Mouse (Mus musculus) midbrain, embryonic 10.5 days (tissue): ENCODE data around the gene 4933417A18Rik. TPM values are rescaled to one million over a fixed set of nuclear protein-coding genes. Genes with fewer than 3 reads are reported as not detected.
A peak's percentile ranks its signal among the peaks of the same experiment; 100 is the strongest.

Source experiments
- DNase-seq: peaks from one replicate; pipeline ENCODE4 v3.0.0-alpha.2; 2017; ENCODE audit warnings: low spot score
- H3K27ac ChIP-seq: fragments of 300-500 bp; sonication (generic); replicated peaks from 2 replicates; pipeline ENCODE4 v1.5.1; 2016; ENCODE audit warnings: mild to moderate bottlenecking
- H3K27me3 ChIP-seq: fragments of 300-500 bp; sonication (generic); 2 replicates; pipeline ENCODE4 v1.6.1; 2016; ENCODE audit warnings: low read depth, mild to moderate bottlenecking; ENCODE audit not compliant: poor library complexity, severe bottlenecking
- H3K36me3 ChIP-seq: fragments of 300-500 bp; sonication (generic); 2 replicates; pipeline ENCODE4 v1.6.1; 2016; ENCODE audit warnings: mild to moderate bottlenecking, moderate library complexity
- H3K4me1 ChIP-seq: fragments of 300-500 bp; sonication (generic); 2 replicates; pipeline ENCODE4 v1.6.1; 2016
- H3K4me3 ChIP-seq: fragments of 300-500 bp; sonication (generic); 2 replicates; pipeline ENCODE4 v1.5.1; 2016; ENCODE audit warnings: mild to moderate bottlenecking, moderate library complexity
- H3K9me3 ChIP-seq: fragments of 300-500 bp; sonication (generic); replicated peaks from 2 replicates; pipeline ENCODE4 v1.6.1; 2016; ENCODE audit warnings: mild to moderate bottlenecking
- WGBS: fragments of 180-500 bp; shearing (Covaris S2); methylation state at CpG from one replicate; pipeline ENCODE4 v1.1.7; 2016; 5-methylcytosine and 5-hydroxymethylcytosine counted together
- polyA plus RNA-seq: library from polyadenylated mRNA; unstranded; fragments of >200 nt; fragmentation: Nextera tagmentation; extraction: Ambion mirVana; gene quantifications from 2 replicates; pipeline ENCODE4 v1.2.1, GENCODE M21; 2016

Gene 4933417A18Rik
- polyA plus RNA-seq, 1 experiment from 2014 or later = not detected

DNA sequence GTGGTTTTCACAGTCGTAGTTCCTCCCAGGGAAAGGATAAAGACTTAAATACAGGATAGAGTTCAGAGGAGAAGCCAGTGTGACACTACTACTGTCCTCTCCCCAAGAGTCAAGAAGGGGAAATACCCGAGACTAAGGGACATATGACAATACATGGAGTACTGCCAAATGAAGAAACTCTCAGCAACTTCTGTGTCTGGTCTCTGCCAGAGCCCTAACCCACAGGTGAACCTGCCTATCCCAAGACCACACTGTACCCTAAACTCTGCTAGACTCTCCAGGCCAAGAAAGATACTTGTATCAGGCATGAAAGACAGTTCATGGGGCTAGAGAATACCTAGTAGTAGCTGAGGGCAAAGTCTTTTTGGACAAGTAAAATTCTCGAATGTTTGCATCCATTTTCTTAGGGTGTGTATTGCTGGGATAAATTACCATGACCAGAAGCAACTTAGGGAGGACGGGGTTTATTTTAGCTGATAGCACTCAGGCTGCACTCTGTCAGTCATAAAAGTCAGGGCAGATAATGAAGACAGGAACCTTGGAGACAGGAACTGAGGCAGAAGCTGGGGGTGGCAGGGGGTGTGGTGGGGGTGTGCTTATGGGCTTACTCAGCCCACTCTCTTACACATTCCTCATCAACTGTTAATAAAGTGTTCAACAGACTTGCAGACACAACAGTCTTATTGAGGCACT lies 67.5 kb downstream of the 4933417A18Rik start:
- no peak for DNase-seq
- no peak overlapping the region for H3K27ac ChIP-seq
- 88% methylated on average over 4 of the region's 4 CpGs for WGBS
- peaks cover 38% of the 10 kb centered on the region for H3K36me3 ChIP-seq
- H3K9me3 ChIP-seq = no peaks in the 10 kb centered on the region
- no peaks in the 10 kb centered on the region for H3K27me3 ChIP-seq
- no peak overlapping the region for H3K4me3 ChIP-seq
- H3K4me1 ChIP-seq = peaks cover 26% of the 10 kb centered on the region

DNA sequence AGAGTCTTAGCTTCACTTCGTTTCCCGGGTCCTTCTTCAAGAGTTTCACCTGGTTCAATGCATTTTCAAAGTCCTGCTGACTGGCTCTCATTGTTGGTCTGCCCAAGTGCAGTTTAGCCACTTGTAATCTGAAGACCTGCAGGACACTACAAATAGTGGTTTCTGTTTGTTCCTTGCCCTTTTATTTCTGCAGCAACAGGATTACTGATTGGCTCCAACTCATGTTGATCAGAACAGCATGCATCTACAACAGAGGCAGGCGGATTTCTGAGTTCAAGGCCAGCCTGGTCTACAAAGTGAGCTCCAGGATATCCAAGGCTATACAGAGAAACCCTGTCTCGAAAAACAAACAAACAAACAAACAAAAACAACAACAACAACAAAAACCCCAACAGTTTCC lies 68.9 kb downstream of the 4933417A18Rik start:
- peak; percentile 12 for DNase-seq
- Histone ChIP-seq H3K4me1 (peaks cover 26% of the 10 kb centered on the region), H3K27me3 (no peaks in the 10 kb centered on the region), H3K4me3 (peak overlapping the region; percentile 69), H3K9me3 (0 out of 2 replicates have a peak, but pooled peaks cover under 1% of the 10 kb centered on the region), H3K36me3 (peaks cover 24% of the 10 kb centered on the region), H3K27ac (peak overlapping the region; percentile 92)
- WGBS = 81% methylated on average over 4 of the region's 4 CpGs

DNA sequence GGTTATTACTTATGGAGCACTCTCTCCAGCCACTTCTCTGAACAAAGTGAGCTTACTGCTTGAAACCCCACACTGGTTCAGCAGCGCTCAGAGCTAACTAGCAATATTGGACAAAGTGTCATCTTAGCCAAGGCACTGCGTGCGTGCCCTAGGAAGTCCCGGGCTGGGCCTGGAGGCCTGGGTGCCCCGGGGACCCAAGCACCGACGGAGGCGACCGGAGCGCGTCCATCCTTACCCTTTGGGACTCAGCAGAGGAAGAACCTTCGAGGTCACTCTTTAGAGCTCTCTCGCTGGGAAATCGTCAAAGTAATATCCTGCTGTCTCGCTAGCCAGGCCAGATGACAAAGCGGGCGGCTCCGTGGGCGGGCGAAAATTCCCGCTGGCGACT lies 69.4 kb downstream of the 4933417A18Rik start:
- Histone ChIP-seq H3K4me1 (peaks cover 26% of the 10 kb centered on the region), H3K9me3 (0 out of 2 replicates have a peak, but pooled peaks cover 6% of the 10 kb centered on the region), H3K27me3 (no peaks in the 10 kb centered on the region), H3K4me3 (peak overlapping the region; percentile 69), H3K36me3 (peaks cover 19% of the 10 kb centered on the region), H3K27ac (peak overlapping the region; percentile 92)
- WGBS = 2% methylated on average over 22 of the region's 22 CpGs
- DNase-seq = no peak

DNA sequence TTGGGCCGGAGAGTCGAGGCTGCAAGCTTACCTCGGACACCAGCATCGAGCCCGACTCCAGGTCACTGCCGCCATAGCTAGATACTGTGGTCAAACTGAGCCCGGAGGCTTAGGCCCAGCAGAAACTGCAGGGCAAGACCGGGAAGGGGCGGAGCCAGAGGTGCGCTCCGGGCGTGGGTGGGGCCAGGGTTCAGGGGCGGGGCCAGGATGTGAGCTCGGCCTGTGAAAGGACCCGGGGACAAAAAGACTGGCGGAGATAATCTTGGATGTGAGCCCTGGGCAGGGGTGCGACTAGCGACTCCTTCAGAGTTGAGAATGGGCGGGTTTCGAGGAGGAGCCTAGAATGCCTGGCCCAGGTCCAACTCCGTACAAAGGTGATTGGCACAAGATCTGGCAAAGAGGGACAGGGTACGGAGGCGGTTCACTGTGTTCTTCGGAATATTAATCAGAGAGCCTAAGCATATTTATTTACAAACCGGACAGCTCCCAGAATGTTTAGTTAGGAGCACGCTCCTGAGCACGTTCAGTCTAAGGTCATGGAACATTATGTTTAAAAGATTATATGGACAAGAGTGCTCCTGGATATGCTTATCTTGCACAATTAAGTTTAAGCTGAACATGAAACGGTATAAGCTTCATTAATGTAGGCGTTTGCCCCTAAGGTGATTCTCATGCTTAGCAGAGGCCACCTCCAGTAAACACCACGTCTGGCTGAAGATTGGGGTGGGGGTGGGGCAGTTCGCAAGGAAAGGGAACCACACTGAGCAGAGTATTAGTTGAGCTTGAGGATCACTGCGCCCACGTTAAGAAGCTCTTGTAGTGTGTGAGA lies 70.0 kb downstream of the 4933417A18Rik start:
- Histone ChIP-seq H3K27me3 (no peaks in the 10 kb centered on the region), H3K36me3 (peaks cover 13% of the 10 kb centered on the region), H3K4me1 (peaks cover 26% of the 10 kb centered on the region), H3K9me3 (0 out of 2 replicates have a peak, but pooled peaks cover 7% of the 10 kb centered on the region), H3K27ac (peak overlapping the region; percentile 92), H3K4me3 (peak overlapping the region; percentile 69)
- 2% methylated on average over 33 of the region's 33 CpGs for WGBS
- peak; percentile 97 for DNase-seq

DNA sequence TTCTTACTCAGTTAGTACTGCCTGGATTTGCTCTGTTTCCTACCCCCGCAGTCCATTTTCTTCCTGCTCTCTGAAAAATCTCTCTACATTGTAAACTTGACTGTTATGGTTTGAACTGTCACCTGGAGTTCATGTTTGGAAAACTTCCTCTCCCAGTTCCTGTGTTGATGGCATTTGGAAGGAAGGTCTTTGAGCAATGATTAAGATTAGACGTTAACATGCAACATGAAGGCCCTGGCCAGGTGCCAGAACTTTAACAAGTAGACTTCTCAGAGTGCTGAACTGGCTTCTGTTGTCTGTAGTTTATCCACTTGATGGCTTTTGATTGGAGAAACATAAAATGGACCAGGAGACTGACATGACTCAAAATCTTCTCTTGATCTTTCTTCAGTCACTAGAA lies 71.7 kb downstream of the 4933417A18Rik start:
- Histone ChIP-seq H3K9me3 (0 out of 2 replicates have a peak, but pooled peaks cover 7% of the 10 kb centered on the region), H3K36me3 (no peaks in the 10 kb centered on the region), H3K4me1 (peaks cover 26% of the 10 kb centered on the region), H3K27me3 (no peaks in the 10 kb centered on the region), H3K27ac (no peak overlapping the region), H3K4me3 (no peak overlapping the region)
- no peak for DNase-seq
- 92% methylated on average over 2 of the region's 2 CpGs for WGBS

Other genes starting within 250 kb of the 4933417A18Rik start
- gene Fam50b, start 189.6 kb upstream of the 4933417A18Rik start, polyA plus RNA-seq = not detected in 2 replicates
- gene Prpf4b, start 49.1 kb upstream of the 4933417A18Rik start, polyA plus RNA-seq = 77.1 and 77.2 TPM in 2 replicates
- gene Fam217a, start 99 bp upstream of the 4933417A18Rik start, polyA plus RNA-seq = 0.62 and 0.95 TPM in 2 replicates
- gene Eci3, start 39.4 kb downstream of the 4933417A18Rik start, polyA plus RNA-seq = 0.32 and 0.68 TPM in 2 replicates
- gene Eci2, start 102.7 kb downstream of the 4933417A18Rik start, polyA plus RNA-seq = 91.8 and 116 TPM in 2 replicates